Mouse (Mus musculus) limb, embryonic 10.5 days (tissue): ENCODE data around the gene Ghitm. TPM values are rescaled to one million over a fixed set of nuclear protein-coding genes. Genes with fewer than 3 reads are reported as not detected.

Experiments used
- DNase-seq: peaks from one replicate; pipeline ENCODE4 v3.0.0-alpha.2; 2017; ENCODE audit warnings: low spot score
- H3K27ac ChIP-seq: fragments of 300-500 bp; sonication (generic); 2 replicates; pipeline ENCODE4 v1.5.1; 2016; ENCODE audit warnings: mild to moderate bottlenecking
- H3K27me3 ChIP-seq: fragments of 300-500 bp; sonication (generic); 2 replicates; pipeline ENCODE4 v1.6.1; 2016; ENCODE audit warnings: low read depth, mild to moderate bottlenecking; ENCODE audit not compliant: poor library complexity, severe bottlenecking
- H3K36me3 ChIP-seq: fragments of 300-500 bp; sonication (generic); 2 replicates; pipeline ENCODE4 v1.6.1; 2016; ENCODE audit warnings: mild to moderate bottlenecking, moderate library complexity
- H3K4me1 ChIP-seq: fragments of 300-500 bp; sonication (generic); 2 replicates; pipeline ENCODE4 v1.6.1; 2016
- H3K4me3 ChIP-seq: fragments of 300-500 bp; sonication (generic); 2 replicates; pipeline ENCODE4 v1.5.1; 2016; ENCODE audit warnings: mild to moderate bottlenecking, moderate library complexity
- H3K9me3 ChIP-seq: fragments of 300-500 bp; sonication (generic); replicated peaks from 2 replicates; pipeline ENCODE4 v1.6.1; 2016; ENCODE audit warnings: mild to moderate bottlenecking
- WGBS: fragments of 180-500 bp; shearing (Covaris S2); methylation state at CpG from one replicate; pipeline ENCODE4 v1.1.7; 2016; 5-methylcytosine and 5-hydroxymethylcytosine counted together
- polyA plus RNA-seq: library from polyadenylated mRNA; unstranded; fragments of >200 nt; fragmentation: Nextera tagmentation; extraction: Ambion mirVana; gene quantifications from 2 replicates; pipeline ENCODE4 v1.2.1, GENCODE M21; 2016

Ghitm gene
- polyA plus RNA-seq, 1 experiment from 2014 or later: 182 TPM

GRCm38 (mm10) chr14:37094436-37094835, 40.6 kb downstream of the Ghitm start:
- Histone ChIP-seq H3K27ac (no peak overlapping the region), H3K36me3 (no peaks in the 10 kb centered on the region), H3K27me3 (peaks cover 33% of the 10 kb centered on the region), H3K9me3 (no peaks in the 10 kb centered on the region), H3K4me3 (no peak overlapping the region), H3K4me1 (peaks cover 8% of the 10 kb centered on the region)
- DNase-seq: no peak
- WGBS: 87% methylated on average over 6 of the region's 6 CpGs

GRCm38 (mm10) chr14:37083755-37084154, 51.3 kb downstream of the Ghitm start:
- no peaks in the 10 kb centered on the region for H3K27me3 ChIP-seq
- no peaks in the 10 kb centered on the region for H3K4me1 ChIP-seq
- no peak overlapping the region for H3K27ac ChIP-seq
- no peaks in the 10 kb centered on the region for H3K9me3 ChIP-seq
- 34% methylated on average over 4 of the region's 4 CpGs for whole genome bisulfite sequencing
- no peak overlapping the region for H3K4me3 ChIP-seq
- no peaks in the 10 kb centered on the region for H3K36me3 ChIP-seq
- no peak for DNase-seq

GRCm38 (mm10) chr14:37080724-37081123, 54.3 kb downstream of the Ghitm start:
- H3K36me3 ChIP-seq: no peaks in the 10 kb centered on the region
- 88% methylated on average over 1 of the region's 1 CpGs for WGBS

More at GRCm38 (mm10) chr14:37080724-37081123, 54.3 kb downstream of the Ghitm start:
- Histone ChIP-seq H3K27me3 (no peaks in the 10 kb centered on the region), H3K4me3 (no peak overlapping the region), H3K4me1 (no peaks in the 10 kb centered on the region), H3K9me3 (no peaks in the 10 kb centered on the region), H3K27ac (no peak overlapping the region)
- no peak for DNase-seq

Other genes with a start within 250 kb of the Ghitm start
- gene Ccser2, start 166.5 kb downstream of the Ghitm start, polyA plus RNA-seq: 20.0 and 25.5 TPM in 2 replicates
- gene Rgr, start 86.3 kb downstream of the Ghitm start, polyA plus RNA-seq: not detected in 2 replicates
- gene Lrit1, start 80.4 kb downstream of the Ghitm start, polyA plus RNA-seq: not detected in 2 replicates
- gene Lrit2, start 67.3 kb downstream of the Ghitm start, polyA plus RNA-seq: not detected in 2 replicates
- gene Cdhr1, start 36.9 kb downstream of the Ghitm start, polyA plus RNA-seq: 0.04 and 0.09 TPM in 2 replicates
- gene 2610528A11Rik, start 21.2 kb downstream of the Ghitm start, polyA plus RNA-seq: 2.7 and 3.5 TPM in 2 replicates